Mouse (Mus musculus): Measurements from ENCODE around the gene Grip2.

- TF ChIP-seq CTCF (IDR thresholded peaks at IDR 0.05; ENCODE audit: low read depth) (no peak), EP300 (IDR thresholded peaks at IDR 0.05; ENCODE audit: low read depth) (no peak)
Observed at GRCm38 (mm10) chr6:91746776-91747175, 80.3 kb downstream of the Grip2 start.
